Mouse (Mus musculus): ENCODE measurements at regions not wholly inside any gene's neighbourhood (a gene's known extent, or its start where the extent isn't known, plus 50 kb on each side); places are given as distances from the start of the nearest gene placed in this dataset.

DNA sequence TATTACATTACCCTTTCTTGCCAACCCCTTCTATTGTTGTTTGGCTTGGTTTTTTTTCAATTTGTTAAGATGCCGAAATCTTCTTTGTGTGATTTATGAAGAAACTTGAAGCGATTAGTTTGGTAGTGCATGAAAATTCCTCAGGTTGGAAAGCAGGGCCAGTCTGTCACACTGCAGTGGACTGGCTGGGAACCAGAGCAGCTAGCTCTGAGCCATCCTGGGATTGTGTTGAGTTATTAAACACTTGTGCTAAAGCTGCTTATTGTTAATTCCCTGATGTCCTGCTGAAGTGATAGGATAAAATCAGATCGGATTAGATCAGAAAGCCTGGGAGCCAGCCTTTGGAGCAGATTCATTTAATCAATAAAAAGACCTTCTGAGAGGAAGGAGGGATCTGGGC lies 180.4 kb upstream of the Tle1 start:
- no peak for DNase-seq
- no peak for TF ChIP-seq CTCF (IDR thresholded peaks at IDR 0.05; ENCODE audit: borderline replicate concordance, insufficient read depth, low read depth, low read length)
- Histone ChIP-seq H3K27ac (ENCODE audit: insufficient read depth, low read length) (no peak overlapping the region), H3K4me3 (replicated peaks; ENCODE audit: insufficient read depth, low read depth, low read length) (no peak overlapping the region), H3K4me1 (ENCODE audit: control insufficient read depth, insufficient read depth, low read length) (no peaks in the 10 kb centered on the region), H3K27me3 (ENCODE audit: control insufficient read depth, insufficient read depth, low read length) (no peaks in the 10 kb centered on the region)
- 47% methylated on average over 3 of the region's 3 CpGs for WGBS

DNA sequence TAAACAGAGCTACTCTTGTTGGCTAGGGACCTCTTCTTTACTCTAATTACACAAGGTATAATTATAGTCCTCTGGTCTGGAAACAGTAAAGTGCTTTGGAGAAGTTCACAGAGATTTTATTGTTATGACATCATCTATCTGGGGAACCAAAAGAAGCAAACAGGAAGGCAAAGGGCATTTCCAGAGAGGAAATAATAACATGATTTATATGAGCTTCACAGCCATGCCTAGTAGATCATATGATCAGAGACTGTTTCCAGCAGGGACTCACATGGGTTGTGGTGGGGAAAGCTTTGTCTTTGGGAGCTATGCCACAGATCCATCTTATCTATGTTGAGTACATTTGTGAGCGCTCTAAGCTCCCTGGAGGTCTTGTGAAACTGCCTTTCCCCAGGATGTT lies 178.8 kb upstream of the Tle1 start:
- Histone ChIP-seq H3K4me1 (ENCODE audit: control insufficient read depth, insufficient read depth, low read length) (no peaks in the 10 kb centered on the region), H3K4me3 (replicated peaks; ENCODE audit: insufficient read depth, low read depth, low read length) (no peak overlapping the region), H3K27ac (ENCODE audit: insufficient read depth, low read length) (no peak overlapping the region), H3K27me3 (ENCODE audit: control insufficient read depth, insufficient read depth, low read length) (no peaks in the 10 kb centered on the region)
- no peak for DNase-seq
- 100% methylated on average over 1 of the region's 1 CpGs for WGBS
- TF ChIP-seq CTCF (IDR thresholded peaks at IDR 0.05; ENCODE audit: borderline replicate concordance, insufficient read depth, low read depth, low read length): no peak
- no peak for TF ChIP-seq POLR2A (IDR thresholded peaks at IDR 0.05; ENCODE audit: borderline replicate concordance, insufficient read depth, low read length)

DNA sequence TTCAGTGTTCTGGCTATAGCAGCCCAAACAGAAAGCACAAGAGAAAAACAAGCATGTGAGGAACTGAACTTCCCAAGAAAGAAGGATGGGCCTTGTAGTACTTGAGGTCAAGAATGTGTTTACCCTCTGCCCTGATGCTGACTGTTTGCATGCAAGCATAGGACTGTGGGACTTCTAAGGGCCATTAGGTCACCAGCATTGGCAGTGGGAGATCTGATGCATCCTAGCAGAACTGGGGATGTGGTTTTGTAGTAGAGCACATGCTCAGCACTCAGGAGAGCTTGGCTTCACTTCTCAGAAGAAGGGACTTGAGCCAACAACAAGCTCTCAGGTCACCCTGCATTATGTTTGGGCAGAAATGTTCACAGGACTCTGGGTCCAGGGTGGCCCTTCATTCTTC lies 178.3 kb upstream of the Tle1 start:
- no peak for TF ChIP-seq CTCF (IDR thresholded peaks at IDR 0.05; ENCODE audit: borderline replicate concordance, insufficient read depth, low read depth, low read length)
- no peak for TF ChIP-seq POLR2A (IDR thresholded peaks at IDR 0.05; ENCODE audit: borderline replicate concordance, insufficient read depth, low read length)
- no peak overlapping the region for H3K4me3 ChIP-seq (replicated peaks; ENCODE audit: insufficient read depth, low read depth, low read length)
- H3K4me1 ChIP-seq (ENCODE audit: control insufficient read depth, insufficient read depth, low read length): no peaks in the 10 kb centered on the region
- no peak for DNase-seq
- H3K27ac ChIP-seq (ENCODE audit: insufficient read depth, low read length): no peak overlapping the region
- H3K27me3 ChIP-seq (ENCODE audit: control insufficient read depth, insufficient read depth, low read length): no peaks in the 10 kb centered on the region

DNA sequence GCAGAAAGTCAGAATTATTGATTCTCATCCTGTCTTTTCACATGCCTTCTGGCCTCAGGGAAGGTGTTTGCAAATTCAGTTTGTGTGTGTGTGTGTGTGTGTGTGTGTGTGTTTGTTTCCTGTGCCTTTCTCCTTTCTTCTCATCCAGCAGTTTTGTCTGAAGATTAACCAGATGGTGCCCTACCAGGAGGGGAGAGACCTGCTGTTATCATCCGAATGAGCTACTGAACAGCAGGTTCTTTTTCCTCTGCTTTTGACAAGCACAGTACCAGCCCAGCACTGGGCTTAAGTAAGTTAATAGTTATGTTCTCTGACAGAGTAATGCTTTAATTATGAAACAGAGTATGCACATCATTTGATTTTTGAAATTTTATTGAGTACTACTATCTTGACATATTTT lies 176.8 kb upstream of the Tle1 start:
- Histone ChIP-seq H3K4me3 (replicated peaks; ENCODE audit: insufficient read depth, low read depth, low read length) (no peak overlapping the region), H3K27ac (ENCODE audit: insufficient read depth, low read length) (no peak overlapping the region), H3K27me3 (ENCODE audit: control insufficient read depth, insufficient read depth, low read length) (no peaks in the 10 kb centered on the region), H3K4me1 (ENCODE audit: control insufficient read depth, insufficient read depth, low read length) (no peaks in the 10 kb centered on the region)
- TF ChIP-seq CTCF (IDR thresholded peaks at IDR 0.05; ENCODE audit: borderline replicate concordance, insufficient read depth, low read depth, low read length) (no peak), POLR2A (IDR thresholded peaks at IDR 0.05; ENCODE audit: borderline replicate concordance, insufficient read depth, low read length) (no peak)
- no peak for DNase-seq
- WGBS: 35% methylated on average over 1 of the region's 1 CpGs

DNA sequence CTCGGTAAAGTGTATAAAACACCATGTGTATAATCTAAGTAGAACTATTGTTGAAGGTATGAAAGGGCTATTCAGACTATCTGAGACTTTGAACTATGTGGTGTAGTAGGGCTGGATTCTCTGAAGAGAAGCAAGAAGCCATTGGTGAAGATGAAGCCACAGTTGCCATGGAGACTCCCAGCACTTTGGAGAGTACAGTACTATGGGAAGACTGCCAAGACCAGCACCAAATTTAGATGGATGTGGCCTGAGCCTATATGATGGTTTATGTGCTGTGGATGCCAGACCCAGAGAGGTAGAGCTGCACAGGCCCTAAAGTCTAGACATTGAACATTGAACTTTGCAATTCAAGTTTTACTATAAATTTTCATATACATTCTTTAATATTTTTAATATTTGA lies 151.3 kb upstream of the Tle1 start:
- DNase-seq: no peak
- Histone ChIP-seq H3K4me3 (replicated peaks; ENCODE audit: insufficient read depth, low read depth, low read length) (no peak overlapping the region), H3K27me3 (ENCODE audit: control insufficient read depth, insufficient read depth, low read length) (no peaks in the 10 kb centered on the region), H3K27ac (ENCODE audit: insufficient read depth, low read length) (no peak overlapping the region), H3K4me1 (ENCODE audit: control insufficient read depth, insufficient read depth, low read length) (no peaks in the 10 kb centered on the region)
- TF ChIP-seq POLR2A (IDR thresholded peaks at IDR 0.05; ENCODE audit: borderline replicate concordance, insufficient read depth, low read length) (no peak), CTCF (IDR thresholded peaks at IDR 0.05; ENCODE audit: borderline replicate concordance, insufficient read depth, low read depth, low read length) (no peak)
- 32% methylated on average over 1 of the region's 1 CpGs for WGBS

DNA sequence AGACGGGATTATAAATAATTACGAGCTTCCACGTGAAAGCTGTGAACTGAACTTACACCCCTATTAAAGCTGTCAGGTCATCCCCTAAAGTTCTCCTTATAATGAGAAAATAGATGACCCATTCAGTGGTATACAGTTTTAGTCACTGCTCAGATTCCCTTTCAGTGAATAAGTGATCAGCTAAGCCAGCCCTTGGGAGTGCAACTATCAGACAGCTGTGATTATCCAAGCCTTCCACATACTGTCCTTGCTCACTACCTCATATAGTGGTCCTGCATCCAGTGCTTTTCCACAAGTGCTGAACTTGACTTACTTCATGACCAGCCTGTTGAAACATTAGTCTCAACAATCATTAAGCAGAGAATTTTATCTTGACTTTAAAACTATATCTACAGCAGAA lies 131.2 kb upstream of the Tle1 start:
- no peak overlapping the region for H3K4me3 ChIP-seq (replicated peaks; ENCODE audit: insufficient read depth, low read depth, low read length)
- H3K27ac ChIP-seq (ENCODE audit: insufficient read depth, low read length): no peak overlapping the region
- no peak for TF ChIP-seq POLR2A (IDR thresholded peaks at IDR 0.05; ENCODE audit: borderline replicate concordance, insufficient read depth, low read length)
- TF ChIP-seq CTCF (IDR thresholded peaks at IDR 0.05; ENCODE audit: borderline replicate concordance, insufficient read depth, low read depth, low read length): no peak
- H3K27me3 ChIP-seq (ENCODE audit: control insufficient read depth, insufficient read depth, low read length): no peaks in the 10 kb centered on the region
- WGBS: 87% methylated on average over 3 of the region's 3 CpGs
- no peak for DNase-seq
- H3K4me1 ChIP-seq (ENCODE audit: control insufficient read depth, insufficient read depth, low read length): no peaks in the 10 kb centered on the region

DNA sequence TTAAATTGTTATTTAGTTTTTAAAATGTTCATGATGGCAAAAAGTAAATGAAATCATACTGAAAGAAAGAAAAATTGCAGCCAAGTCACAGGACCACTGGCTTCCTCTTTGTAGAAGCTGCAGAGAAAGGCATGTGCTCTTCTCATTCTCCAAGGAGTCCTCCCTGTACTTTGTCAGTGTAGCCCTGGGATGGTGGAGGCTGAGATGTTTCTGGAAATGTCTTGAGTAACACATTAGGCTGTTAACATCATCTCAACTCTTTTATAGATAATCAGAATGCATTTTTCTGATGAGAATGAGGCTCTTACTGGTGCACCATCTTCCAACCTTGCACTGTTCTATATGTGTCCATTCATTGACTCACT lies 128.3 kb upstream of the Tle1 start:
- TF ChIP-seq CTCF (IDR thresholded peaks at IDR 0.05; ENCODE audit: borderline replicate concordance, insufficient read depth, low read depth, low read length) (no peak), POLR2A (IDR thresholded peaks at IDR 0.05; ENCODE audit: borderline replicate concordance, insufficient read depth, low read length) (no peak)
- H3K27ac ChIP-seq (ENCODE audit: insufficient read depth, low read length): no peak overlapping the region
- no peak for DNase-seq

GRCm38 (mm10) chr4:72328282-72329025 lies 127.7 kb upstream of the Tle1 start:
- no peaks in the 10 kb centered on the region for H3K4me1 ChIP-seq (ENCODE audit: control insufficient read depth, insufficient read depth, low read length)
- no peaks in the 10 kb centered on the region for H3K27me3 ChIP-seq (ENCODE audit: control insufficient read depth, insufficient read depth, low read length)
- DNase-seq: no peak
- no peak overlapping the region for H3K4me3 ChIP-seq (replicated peaks; ENCODE audit: insufficient read depth, low read depth, low read length)
- no peak overlapping the region for H3K27ac ChIP-seq (ENCODE audit: insufficient read depth, low read length)
- no peak for TF ChIP-seq POLR2A (IDR thresholded peaks at IDR 0.05; ENCODE audit: borderline replicate concordance, insufficient read depth, low read length)
- TF ChIP-seq CTCF (IDR thresholded peaks at IDR 0.05; ENCODE audit: borderline replicate concordance, insufficient read depth, low read depth, low read length): no peak
- WGBS: 86% methylated on average over 2 of the region's 2 CpGs

More for the DNA sequence above, 128.3 kb upstream of the Tle1 start:
- Histone ChIP-seq H3K4me3 (replicated peaks; ENCODE audit: insufficient read depth, low read depth, low read length) (no peak overlapping the region), H3K4me1 (ENCODE audit: control insufficient read depth, insufficient read depth, low read length) (no peaks in the 10 kb centered on the region), H3K27me3 (ENCODE audit: control insufficient read depth, insufficient read depth, low read length) (no peaks in the 10 kb centered on the region)
